Mouse (Mus musculus) hindbrain, embryonic 12.5 days (tissue): ENCODE results near the gene Klhl3. TPM values are rescaled to one million over a fixed set of nuclear protein-coding genes. Genes with fewer than 3 reads are reported as not detected.

ENCODE experiments used
- ATAC-seq: fragments of 200-750 bp; cut with Nextera tagmentation; 2 replicates; pipeline ENCODE4 v1.8.0; 2017; ENCODE audit warnings: moderate TSS enrichment; ENCODE audit not compliant: low FRiP score
- H3K27ac ChIP-seq: fragments of 300-500 bp; sonication (generic); 2 replicates; pipeline ENCODE4 v1.5.1; 2016; ENCODE audit warnings: mild to moderate bottlenecking
- H3K27me3 ChIP-seq: fragments of 300-500 bp; sonication (generic); 2 replicates; pipeline ENCODE4 v1.6.1; 2016; ENCODE audit warnings: mild to moderate bottlenecking
- H3K36me3 ChIP-seq: fragments of 300-500 bp; sonication (generic); 2 replicates; pipeline ENCODE4 v1.6.1; 2016; ENCODE audit warnings: mild to moderate bottlenecking
- H3K4me1 ChIP-seq: fragments of 300-500 bp; sonication (generic); 2 replicates; pipeline ENCODE4 v1.6.1; 2016
- H3K4me2 ChIP-seq: fragments of 300-500 bp; sonication (generic); replicated peaks from 2 replicates; pipeline ENCODE4 v1.6.1; 2016; ENCODE audit warnings: mild to moderate bottlenecking
- H3K4me3 ChIP-seq: fragments of 300-500 bp; sonication (generic); 2 replicates; pipeline ENCODE4 v1.5.1; 2016; ENCODE audit warnings: mild to moderate bottlenecking
- H3K9ac ChIP-seq: fragments of 300-500 bp; sonication (generic); 2 replicates; pipeline ENCODE4 v1.6.1; 2016; ENCODE audit warnings: mild to moderate bottlenecking, moderate library complexity
- H3K9me3 ChIP-seq: fragments of 300-500 bp; sonication (generic); replicated peaks from 2 replicates; pipeline ENCODE4 v1.6.1; 2016; ENCODE audit warnings: mild to moderate bottlenecking
- WGBS: fragments of 180-500 bp; shearing (Covaris S2); methylation state at CpG from one replicate; pipeline ENCODE4 v1.1.7; 2016; 5-methylcytosine and 5-hydroxymethylcytosine counted together
- polyA plus RNA-seq: library from polyadenylated mRNA; unstranded; fragments of >200 nt; fragmentation: Nextera tagmentation; extraction: Ambion mirVana; gene quantifications from 2 replicates; pipeline ENCODE4 v1.2.1, GENCODE M21; 2016

Gene Klhl3
- polyA plus RNA-seq, 1 experiment from 2014 or later = 5.8 TPM

DNA sequence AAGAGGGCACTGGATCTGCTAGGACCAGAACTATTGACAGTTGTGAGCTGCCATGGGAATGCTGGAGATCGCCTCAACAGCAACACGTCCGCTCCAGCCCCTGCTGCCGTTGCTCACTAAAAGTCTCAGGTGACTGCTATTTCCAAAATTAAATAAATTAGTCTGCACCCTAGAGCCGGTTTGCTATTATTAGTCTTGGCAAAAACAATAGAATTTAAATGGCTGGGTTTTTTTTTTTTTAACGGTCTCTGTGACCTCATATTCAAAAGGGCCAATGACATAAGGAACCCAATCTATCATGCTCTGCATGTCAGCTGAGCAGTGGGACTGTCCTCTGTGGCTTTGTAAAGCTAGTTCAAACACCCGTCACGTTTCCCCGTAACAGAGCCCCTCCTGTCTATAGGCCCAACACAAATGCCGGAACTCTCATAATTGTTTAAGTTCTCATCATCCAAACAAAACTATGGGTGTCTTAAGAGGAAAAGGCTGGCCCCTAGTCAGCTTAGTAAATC lies 9.4 kb upstream of the Klhl3 start:
- H3K27me3 ChIP-seq = no peaks in the 10 kb centered on the region
- H3K4me3 ChIP-seq = no peak overlapping the region
- peaks cover 28% of the 10 kb centered on the region for H3K4me1 ChIP-seq
- H3K9ac ChIP-seq = no peak overlapping the region
- H3K27ac ChIP-seq = no peak overlapping the region
- no peaks in the 10 kb centered on the region for H3K9me3 ChIP-seq
- no peak for ATAC-seq
- WGBS = 52% methylated on average over 10 of the region's 10 CpGs
- 0 out of 2 replicates have a peak, but pooled peaks cover 2% of the 10 kb centered on the region for H3K36me3 ChIP-seq
- no peak overlapping the region; the same call in 1 of the 2 replicates for H3K4me2 ChIP-seq

- Histone ChIP-seq H3K9ac (no peak overlapping the region), H3K4me3 (no peak overlapping the region), H3K4me2 (no peak overlapping the region), H3K36me3 (no peaks in the 10 kb centered on the region), H3K27ac (no peak overlapping the region), H3K27me3 (no peaks in the 10 kb centered on the region), H3K4me1 (peaks cover 10% of the 10 kb centered on the region), H3K9me3 (no peaks in the 10 kb centered on the region)
- no peak for ATAC-seq
- 74% methylated on average over 8 of the region's 8 CpGs for WGBS
These were observed 4.1 kb upstream of the Klhl3 start for GRCm38 (mm10) chr13:58117318-58118017.

DNA sequence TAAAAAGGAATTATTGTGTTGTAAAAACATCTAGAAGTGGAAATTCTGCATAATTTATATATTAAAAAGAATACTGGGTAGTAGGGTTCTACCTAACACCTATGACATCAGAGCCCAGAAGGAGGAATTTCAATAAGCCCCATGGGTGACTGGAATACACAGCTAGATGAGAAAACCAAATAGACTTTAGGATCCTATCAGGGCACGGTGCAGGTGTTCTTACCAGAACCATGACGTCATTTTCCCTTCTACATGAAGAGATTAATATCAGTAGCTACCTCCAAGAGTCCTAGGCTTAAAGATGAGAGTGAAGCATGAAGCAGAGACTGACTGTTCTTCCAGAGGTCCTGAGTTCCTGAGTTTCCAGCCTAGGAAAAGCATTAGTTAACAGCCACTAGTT lies 3.4 kb upstream of the Klhl3 start:
- Histone ChIP-seq H3K36me3 (no peaks in the 10 kb centered on the region), H3K4me2 (no peak overlapping the region), H3K27me3 (no peaks in the 10 kb centered on the region), H3K27ac (no peak overlapping the region), H3K4me3 (no peak overlapping the region), H3K9ac (no peak overlapping the region), H3K4me1 (peaks cover 16% of the 10 kb centered on the region), H3K9me3 (no peaks in the 10 kb centered on the region)
- ATAC-seq = no peak
- WGBS = 86% methylated on average over 2 of the region's 2 CpGs

GRCm38 (mm10) chr13:58115227-58115626 lies 1.8 kb upstream of the Klhl3 start:
- Histone ChIP-seq H3K4me3 (no peak overlapping the region), H3K27ac (no peak overlapping the region), H3K4me2 (no peak overlapping the region), H3K27me3 (no peaks in the 10 kb centered on the region), H3K36me3 (no peaks in the 10 kb centered on the region), H3K4me1 (peaks cover 17% of the 10 kb centered on the region), H3K9me3 (no peaks in the 10 kb centered on the region), H3K9ac (no peak overlapping the region)
- ATAC-seq = no peak
- WGBS = 61% methylated on average over 13 of the region's 13 CpGs

DNA sequence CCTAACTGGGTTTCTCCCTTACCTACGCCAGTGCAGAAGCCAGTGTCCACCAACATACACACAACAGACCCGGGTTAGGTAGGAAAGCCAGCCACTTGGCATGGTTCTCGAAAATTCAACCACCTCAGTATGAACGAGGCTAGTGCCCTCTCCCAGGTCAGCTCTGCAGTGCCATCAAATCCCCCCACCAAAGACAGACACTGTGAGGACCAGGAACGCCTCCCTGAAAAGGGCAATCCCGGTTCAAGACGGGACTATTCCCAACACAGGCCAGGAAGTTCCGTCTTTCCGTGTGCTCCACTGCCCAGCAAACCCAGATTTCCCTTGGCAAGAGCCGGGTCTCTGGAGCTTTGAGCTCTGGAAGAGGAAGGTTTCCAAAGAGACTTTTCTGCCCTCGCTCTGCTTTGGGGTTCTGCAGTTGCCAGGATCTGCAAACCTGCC lies 771 bp downstream of the Klhl3 start:
- peak overlapping the region; percentile 43 for H3K4me3 ChIP-seq
- H3K36me3 ChIP-seq = no peaks in the 10 kb centered on the region
- 18% methylated on average over 11 of the region's 11 CpGs for WGBS
- H3K4me2 ChIP-seq = peak overlapping the region; percentile 64
- peak overlapping the region; percentile 88 for H3K27ac ChIP-seq
- peak overlapping the region; percentile 71 for H3K9ac ChIP-seq
- no peaks in the 10 kb centered on the region for H3K27me3 ChIP-seq
- H3K9me3 ChIP-seq = no peaks in the 10 kb centered on the region
- peak; percentile 51 for ATAC-seq
- H3K4me1 ChIP-seq = peaks cover 17% of the 10 kb centered on the region

DNA sequence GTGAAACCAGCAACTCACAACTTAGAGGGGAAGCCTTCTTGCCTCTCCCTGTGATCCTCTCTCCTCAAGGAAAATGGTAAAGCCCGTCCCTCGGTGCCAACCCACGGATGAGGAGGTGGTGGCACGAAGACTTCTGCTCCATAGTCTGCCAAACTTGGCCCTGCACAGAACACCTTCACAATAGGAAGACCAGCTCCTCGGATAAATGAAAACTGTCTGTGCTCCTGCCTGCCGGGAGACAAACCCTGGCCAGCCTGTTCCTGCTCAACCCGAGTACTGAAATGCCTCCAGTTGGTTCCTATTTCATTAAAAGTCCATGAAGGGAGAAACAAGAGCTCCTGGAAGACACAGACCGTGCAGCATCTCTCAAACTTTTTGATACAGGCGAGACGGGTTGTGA lies 1.2 kb downstream of the Klhl3 start:
- Histone ChIP-seq H3K27ac (no peak overlapping the region), H3K9ac (peak overlapping the region; percentile 71), H3K36me3 (no peaks in the 10 kb centered on the region)

GRCm38 (mm10) chr13:58111306-58111705 lies 2.1 kb downstream of the Klhl3 start:
- Histone ChIP-seq H3K27me3 (no peaks in the 10 kb centered on the region), H3K36me3 (no peaks in the 10 kb centered on the region), H3K9ac (no peak overlapping the region), H3K9me3 (no peaks in the 10 kb centered on the region; the same call in 1 of the 2 replicates), H3K4me1 (peaks cover 17% of the 10 kb centered on the region), H3K4me3 (no peak overlapping the region), H3K27ac (no peak overlapping the region), H3K4me2 (no peak overlapping the region)
- no peak for ATAC-seq
- WGBS = 93% methylated on average over 6 of the region's 6 CpGs

More for the DNA sequence above, 1.2 kb downstream of the Klhl3 start:
- H3K4me1 ChIP-seq = peaks cover 17% of the 10 kb centered on the region
- H3K27me3 ChIP-seq = no peaks in the 10 kb centered on the region
- 72% methylated on average over 10 of the region's 10 CpGs for WGBS
- peak overlapping the region; percentile 43 for H3K4me3 ChIP-seq
- no peaks in the 10 kb centered on the region for H3K9me3 ChIP-seq
- no peak for ATAC-seq
- H3K4me2 ChIP-seq = peak overlapping the region; percentile 64

DNA sequence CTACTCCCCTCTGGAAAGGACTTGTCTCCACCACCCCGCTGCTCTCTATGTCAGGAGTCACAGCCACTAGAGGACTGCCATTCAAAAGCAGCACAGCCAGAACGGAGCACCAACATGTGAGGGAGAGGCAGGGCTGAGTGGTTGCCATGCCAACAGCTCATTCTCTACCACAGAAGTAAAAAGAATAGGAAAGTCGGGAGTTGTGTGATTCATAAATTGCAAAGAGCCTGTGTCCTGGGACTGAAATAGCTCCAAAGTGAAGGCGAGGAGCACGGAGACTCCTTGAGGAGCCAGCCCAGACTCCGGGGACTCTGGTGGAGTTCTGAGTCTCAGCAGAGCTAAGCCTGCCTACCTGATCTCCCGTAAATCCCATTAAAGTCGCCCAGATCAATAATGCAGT lies 22.7 kb downstream of the Klhl3 start:
- Histone ChIP-seq H3K4me2 (0 out of 2 replicates have a peak overlapping the region, but pooled peaks have one; percentile 5), H3K9me3 (no peaks in the 10 kb centered on the region), H3K4me1 (peaks cover 14% of the 10 kb centered on the region), H3K4me3 (no peak overlapping the region), H3K27me3 (no peaks in the 10 kb centered on the region), H3K27ac (no peak overlapping the region), H3K9ac (no peak overlapping the region), H3K36me3 (peaks cover 5% of the 10 kb centered on the region; the same call in 1 of the 2 replicates)
- WGBS = 34% methylated on average over 8 of the region's 8 CpGs
- ATAC-seq = peak; percentile 85

GRCm38 (mm10) chr13:58084396-58084795 lies 29.0 kb downstream of the Klhl3 start:
- WGBS = 89% methylated on average over 5 of the region's 5 CpGs

GRCm38 (mm10) chr13:58083521-58083920 lies 29.9 kb downstream of the Klhl3 start:
- WGBS = 81% methylated on average over 11 of the region's 11 CpGs
- H3K4me2 ChIP-seq = no peak overlapping the region
- no peaks in the 10 kb centered on the region for H3K27me3 ChIP-seq
- H3K36me3 ChIP-seq = no peaks in the 10 kb centered on the region
- no peak for ATAC-seq
- H3K27ac ChIP-seq = no peak overlapping the region
- H3K4me3 ChIP-seq = no peak overlapping the region
- H3K4me1 ChIP-seq = no peaks in the 10 kb centered on the region
- no peak overlapping the region for H3K9ac ChIP-seq
- no peaks in the 10 kb centered on the region for H3K9me3 ChIP-seq

More at GRCm38 (mm10) chr13:58084396-58084795, 29.0 kb downstream of the Klhl3 start:
- H3K9me3 ChIP-seq = no peaks in the 10 kb centered on the region
- H3K27ac ChIP-seq = no peak overlapping the region
- no peak for ATAC-seq
- H3K27me3 ChIP-seq = no peaks in the 10 kb centered on the region
- no peak overlapping the region for H3K4me2 ChIP-seq
- no peak overlapping the region for H3K4me3 ChIP-seq
- no peak overlapping the region for H3K9ac ChIP-seq
- no peaks in the 10 kb centered on the region for H3K36me3 ChIP-seq
- H3K4me1 ChIP-seq = no peaks in the 10 kb centered on the region

- H3K4me3 ChIP-seq = no peak overlapping the region
- H3K27me3 ChIP-seq = no peaks in the 10 kb centered on the region
- H3K27ac ChIP-seq = no peak overlapping the region
- no peak for ATAC-seq
- H3K9me3 ChIP-seq = no peaks in the 10 kb centered on the region
- no peaks in the 10 kb centered on the region for H3K36me3 ChIP-seq
- no peak overlapping the region for H3K4me2 ChIP-seq
- 73% methylated on average over 5 of the region's 5 CpGs for WGBS
- no peaks in the 10 kb centered on the region for H3K4me1 ChIP-seq
- H3K9ac ChIP-seq = no peak overlapping the region
These were observed 30.3 kb downstream of the Klhl3 start for GRCm38 (mm10) chr13:58083048-58083447.

DNA sequence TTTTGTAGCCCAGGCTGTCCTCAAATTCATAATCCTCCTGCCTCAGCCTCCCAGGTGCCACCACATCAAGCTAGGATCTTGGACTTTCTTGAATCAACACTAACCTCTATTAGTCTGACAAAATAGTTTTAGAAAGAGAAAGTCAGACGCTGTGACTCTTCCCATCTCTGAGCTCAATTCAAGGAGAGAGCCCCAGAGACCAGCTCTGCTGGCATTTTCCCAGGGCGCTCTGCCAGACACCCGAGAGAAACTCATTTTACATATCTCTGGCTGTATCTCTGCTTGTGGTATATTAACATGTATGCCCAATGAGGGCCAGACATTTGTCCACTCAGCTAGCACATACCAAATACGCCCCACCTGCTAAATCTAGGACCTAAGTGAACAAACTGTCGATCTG lies 35.0 kb downstream of the Klhl3 start:
- Histone ChIP-seq H3K27me3 (no peaks in the 10 kb centered on the region), H3K36me3 (no peaks in the 10 kb centered on the region), H3K4me1 (no peaks in the 10 kb centered on the region), H3K9ac (no peak overlapping the region), H3K27ac (no peak overlapping the region), H3K4me2 (no peak overlapping the region), H3K9me3 (no peaks in the 10 kb centered on the region), H3K4me3 (no peak overlapping the region)
- ATAC-seq = no peak
- WGBS = 91% methylated on average over 5 of the region's 5 CpGs

GRCm38 (mm10) chr13:58074881-58075280 lies 38.5 kb downstream of the Klhl3 start:
- no peak overlapping the region for H3K27ac ChIP-seq
- WGBS = 89% methylated on average over 9 of the region's 9 CpGs
- H3K27me3 ChIP-seq = no peaks in the 10 kb centered on the region
- no peak overlapping the region for H3K4me2 ChIP-seq
- no peak overlapping the region for H3K9ac ChIP-seq
- H3K4me1 ChIP-seq = no peaks in the 10 kb centered on the region
- H3K4me3 ChIP-seq = no peak overlapping the region
- no peaks in the 10 kb centered on the region for H3K36me3 ChIP-seq
- H3K9me3 ChIP-seq = no peaks in the 10 kb centered on the region
- ATAC-seq = no peak
